Mouse (Mus musculus) spleen, adult 2 months (tissue): ENCODE data around the gene Fxyd4.

Experiments used
- CTCF ChIP-seq: fragments of 200-500 bp; IDR thresholded peaks from 2 replicates; pipeline ENCODE4 v1.5.1; 2011; ENCODE audit warnings: mild to moderate bottlenecking, inconsistent platforms; ENCODE audit not compliant: insufficient read depth, insufficient read length, insufficient replicate concordance; ENCODE audit errors: extremely low read depth
- POLR2A ChIP-seq: fragments of 200-500 bp; IDR thresholded peaks from 2 replicates; pipeline ENCODE4 v1.6.1; 2011; ENCODE audit warnings: low read depth, low read length, inconsistent platforms

DNA sequence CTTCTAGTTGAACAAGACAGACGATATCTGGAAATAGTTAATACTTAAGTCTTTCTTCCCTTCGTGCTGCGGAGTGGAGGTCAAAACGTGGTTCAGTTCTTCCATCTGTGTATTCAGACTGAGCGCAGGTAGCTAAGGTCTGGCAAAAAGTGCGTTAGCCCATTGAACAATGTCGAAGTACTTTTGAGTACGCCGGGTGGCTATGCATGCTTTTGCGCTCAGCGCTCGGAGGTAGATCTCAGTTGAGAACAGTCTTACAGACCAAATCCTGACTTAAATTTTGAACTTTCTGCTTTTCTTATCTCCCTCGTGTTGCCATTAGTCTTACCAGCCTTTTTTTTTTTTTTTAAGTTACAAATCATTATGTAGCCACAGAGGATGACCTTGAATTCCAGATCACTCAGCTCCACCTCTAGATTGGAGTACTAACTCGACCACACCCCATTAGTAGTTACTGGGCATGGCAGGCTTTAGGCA, 29.0 kb downstream of the Fxyd4 start:
- TF ChIP-seq POLR2A (no peak), CTCF (no peak)
